Mouse (Mus musculus) brain, adult 2 months (tissue): ENCODE results near the gene Shd.

ENCODE experiments used
- DNase-seq: peaks from one replicate; pipeline ENCODE4 v3.0.0; 2011; ENCODE audit warnings: low read depth, low spot score

The Shd gene

DNA sequence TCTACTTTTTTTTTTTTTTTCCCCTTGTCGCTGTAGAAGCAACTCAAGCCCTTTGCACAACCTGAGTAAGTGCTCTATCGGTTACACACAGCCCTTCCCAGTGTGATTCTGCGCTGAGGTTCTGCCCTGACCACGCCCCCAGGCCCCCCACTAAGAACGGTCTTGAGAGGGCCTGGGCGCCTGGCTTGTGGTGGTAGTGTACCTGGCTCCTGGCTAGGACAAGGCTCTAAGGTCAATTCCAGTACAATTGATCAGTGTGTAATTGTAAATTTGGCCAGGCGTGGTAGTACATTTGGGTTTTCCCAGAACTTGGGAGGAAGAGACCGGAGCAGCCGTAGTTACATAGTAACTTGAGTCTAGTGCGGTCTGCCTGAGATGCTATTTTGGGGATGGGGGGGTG lies 36.7 kb downstream of the Shd start:
- DNase-seq, result no peak

GRCm38 (mm10) chr17:56007444-56008355 lies 37.4 kb downstream of the Shd start:
- DNase-seq, result no peak

- peak; percentile 99 for DNase-seq
These were observed 38.3 kb downstream of the Shd start for GRCm38 (mm10) chr17:56008356-56009087.

GRCm38 (mm10) chr17:56009088-56009961 lies 39.1 kb downstream of the Shd start:
- peak; percentile 97 for DNase-seq

DNA sequence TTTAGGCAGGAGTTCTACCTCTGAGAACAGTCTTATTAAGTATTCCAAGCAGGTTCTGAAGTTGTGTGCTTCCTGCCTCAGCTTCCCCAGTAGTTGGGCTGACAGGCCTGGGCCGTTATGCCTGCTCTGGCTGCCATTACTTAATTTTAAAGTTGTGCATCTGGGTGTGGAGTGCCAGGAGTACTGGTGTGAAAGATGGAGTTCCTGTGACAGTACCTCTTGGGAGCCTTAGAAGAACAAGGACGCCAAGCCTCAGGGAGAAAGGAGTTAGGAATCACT lies 39.6 kb downstream of the Shd start:
- DNase-seq, result no peak

DNA sequence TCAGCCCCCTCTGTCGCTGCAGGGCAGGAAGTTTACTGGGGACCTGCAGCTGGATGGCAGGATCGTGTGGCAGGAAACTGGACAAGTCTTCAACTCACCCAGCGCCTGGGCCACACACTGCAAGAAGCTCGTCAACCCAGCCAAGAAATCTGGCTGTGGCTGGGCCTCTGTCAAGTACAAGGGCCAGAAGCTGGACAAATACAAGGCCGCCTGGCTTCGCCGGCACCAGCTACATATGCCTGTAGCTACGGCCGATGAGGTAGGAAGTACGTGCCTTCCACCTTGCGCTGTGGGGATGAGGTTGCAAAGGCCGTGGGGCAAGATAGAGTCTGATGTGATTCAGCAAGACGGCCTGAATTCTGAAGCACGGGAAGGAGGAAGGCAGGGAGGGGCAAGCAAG lies 40.0 kb downstream of the Shd start:
- no peak for DNase-seq

GRCm38 (mm10) chr17:56010681-56011080 lies 40.4 kb downstream of the Shd start:
- peak; percentile 65 for DNase-seq

- DNase-seq, result peak; percentile 67
These were observed 41.2 kb downstream of the Shd start for GRCm38 (mm10) chr17:56011441-56011840.

DNA sequence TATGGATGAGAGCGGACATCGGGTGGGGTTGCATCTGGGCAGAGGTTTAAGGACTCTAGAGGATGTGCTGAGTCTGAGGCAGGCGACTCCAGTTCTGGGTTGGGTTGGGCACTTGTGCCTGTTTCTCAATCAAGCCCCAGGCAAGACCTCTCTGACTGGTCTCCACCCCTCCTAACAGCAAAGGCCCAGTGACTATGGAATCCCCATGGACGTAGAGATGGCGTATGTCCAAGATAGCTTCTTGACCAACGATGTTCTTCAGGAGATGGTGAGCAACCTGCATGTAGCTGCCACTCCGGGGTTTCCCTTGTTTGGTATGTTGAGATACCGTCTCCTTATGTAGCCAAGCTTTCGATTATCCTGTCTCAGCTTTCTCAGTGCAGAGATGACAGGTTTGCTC lies 45.0 kb downstream of the Shd start:
- no peak for DNase-seq

GRCm38 (mm10) chr17:56016382-56016781 lies 46.1 kb downstream of the Shd start:
- no peak for DNase-seq

DNA sequence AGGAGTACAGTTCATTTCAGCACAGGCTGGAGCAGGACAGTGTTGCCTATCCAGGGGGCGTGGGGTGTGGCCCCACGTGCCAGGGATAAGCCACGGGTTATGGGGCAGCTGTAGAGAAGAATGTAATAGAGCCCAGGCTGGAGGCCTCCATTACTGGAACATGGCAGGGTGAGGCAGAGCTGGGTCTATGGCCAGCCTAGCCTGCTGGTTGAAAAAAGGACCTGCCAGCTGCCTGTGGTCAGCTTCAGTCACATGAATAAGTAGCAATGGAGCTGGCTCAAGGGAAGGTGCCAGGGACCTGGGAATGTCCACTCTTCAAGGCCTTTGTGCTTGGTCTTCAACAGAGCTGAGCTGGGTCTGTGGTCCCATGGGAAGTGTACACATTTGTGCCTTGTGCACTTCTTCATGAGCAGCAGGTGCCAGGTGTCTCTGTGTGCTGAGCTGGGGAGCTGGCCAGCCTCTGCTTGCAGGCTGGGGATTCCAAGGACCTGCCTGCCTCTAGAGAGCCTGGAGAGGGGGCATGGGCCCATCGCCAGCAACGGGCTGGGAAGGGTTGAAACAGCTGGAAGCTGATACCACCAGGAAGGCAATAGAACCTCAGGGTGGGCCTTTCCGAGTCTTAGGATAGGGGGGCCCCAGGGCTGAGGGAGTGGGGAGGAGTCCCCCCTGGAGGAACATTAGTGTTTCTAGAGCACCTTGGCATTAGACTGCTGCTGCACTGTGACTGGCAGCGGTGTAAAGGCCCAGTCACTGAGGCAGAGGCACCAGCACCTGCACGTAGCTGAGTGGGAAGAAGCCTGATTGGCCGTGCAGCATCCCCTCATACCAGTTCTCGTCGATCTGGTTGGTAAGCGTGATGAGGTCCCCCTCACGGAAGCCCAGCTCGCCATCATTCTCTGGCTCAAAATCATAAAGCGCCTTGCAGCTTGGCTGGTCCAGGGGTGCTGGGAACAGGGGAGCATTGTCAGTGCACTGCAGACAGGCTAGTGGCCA lies 46.8 kb downstream of the Shd start:
- no peak for DNase-seq

- DNase-seq, result no peak
These were observed 47.6 kb downstream of the Shd start for GRCm38 (mm10) chr17:56017848-56018247.

GRCm38 (mm10) chr17:56018347-56019131 lies 48.3 kb downstream of the Shd start:
- DNase-seq, result peak; percentile 96

DNA sequence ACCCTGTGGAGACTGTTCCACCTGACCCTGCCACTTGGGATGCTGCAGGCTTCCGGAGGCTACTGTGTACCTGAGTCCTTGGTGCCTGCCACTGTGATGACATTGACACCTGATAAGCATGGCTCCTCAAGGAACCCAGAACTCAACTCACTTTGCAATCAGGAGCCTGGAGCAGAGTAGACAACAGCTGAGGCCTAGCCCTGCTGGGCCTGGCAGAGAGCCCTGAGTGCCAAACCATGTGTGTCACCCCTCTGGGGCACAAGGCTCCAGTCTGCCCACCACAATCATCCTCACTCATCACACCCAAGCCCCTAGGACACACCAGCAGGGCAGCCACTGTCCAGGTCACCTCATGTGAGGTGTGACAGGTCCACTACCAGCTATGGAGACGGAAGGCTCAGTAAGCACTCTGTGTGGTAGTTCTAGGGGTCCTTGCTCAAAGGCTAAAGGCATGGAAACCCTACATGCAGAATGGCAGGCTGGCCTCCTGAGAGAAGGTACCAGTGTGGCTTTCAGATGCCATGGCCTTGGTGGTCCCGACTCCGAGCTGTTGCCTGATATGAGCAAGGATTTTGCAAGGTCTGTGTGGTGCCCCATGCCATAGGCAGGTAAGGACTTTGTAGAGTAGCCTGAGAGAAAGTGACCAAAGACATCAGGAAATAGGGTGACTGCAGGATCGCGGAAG lies 50.3 kb downstream of the Shd start:
- DNase-seq, result no peak

DNA sequence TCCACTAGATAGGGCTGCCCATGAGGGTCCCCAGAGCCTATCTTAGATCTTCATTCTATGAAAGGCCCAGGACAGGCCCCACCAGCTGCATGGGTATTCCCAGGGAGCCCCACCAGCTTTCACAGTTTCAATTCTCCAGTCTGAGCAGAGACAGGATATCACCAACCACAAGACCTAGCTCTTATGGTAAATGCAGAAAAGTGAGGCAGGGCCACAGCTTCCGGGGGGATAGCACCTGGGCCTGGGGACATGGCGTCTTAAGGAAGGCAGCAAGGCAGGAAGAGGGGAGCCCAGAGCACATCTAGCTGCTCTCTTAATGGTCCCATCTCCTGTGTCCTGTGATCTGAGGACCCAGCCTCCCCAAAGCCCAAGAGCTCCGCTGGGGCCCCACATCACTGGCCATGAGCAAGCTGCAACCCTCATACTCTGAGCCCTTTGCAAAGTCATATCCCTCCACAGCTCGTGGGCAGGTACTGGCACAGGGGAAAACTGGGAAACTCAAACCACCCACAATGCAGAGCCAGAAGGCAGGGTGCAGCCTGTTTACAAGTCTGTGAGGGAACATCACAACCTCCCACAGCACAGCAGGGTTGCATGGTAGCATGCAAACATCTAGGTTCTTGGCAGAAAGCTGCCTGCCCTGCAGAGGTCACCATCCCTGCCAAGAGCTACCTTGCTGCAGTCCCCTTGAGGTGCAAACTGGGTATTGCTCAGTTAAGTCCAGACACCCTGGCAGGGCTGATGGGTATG lies 51.1 kb downstream of the Shd start:
- DNase-seq, result peak; percentile 89

DNA sequence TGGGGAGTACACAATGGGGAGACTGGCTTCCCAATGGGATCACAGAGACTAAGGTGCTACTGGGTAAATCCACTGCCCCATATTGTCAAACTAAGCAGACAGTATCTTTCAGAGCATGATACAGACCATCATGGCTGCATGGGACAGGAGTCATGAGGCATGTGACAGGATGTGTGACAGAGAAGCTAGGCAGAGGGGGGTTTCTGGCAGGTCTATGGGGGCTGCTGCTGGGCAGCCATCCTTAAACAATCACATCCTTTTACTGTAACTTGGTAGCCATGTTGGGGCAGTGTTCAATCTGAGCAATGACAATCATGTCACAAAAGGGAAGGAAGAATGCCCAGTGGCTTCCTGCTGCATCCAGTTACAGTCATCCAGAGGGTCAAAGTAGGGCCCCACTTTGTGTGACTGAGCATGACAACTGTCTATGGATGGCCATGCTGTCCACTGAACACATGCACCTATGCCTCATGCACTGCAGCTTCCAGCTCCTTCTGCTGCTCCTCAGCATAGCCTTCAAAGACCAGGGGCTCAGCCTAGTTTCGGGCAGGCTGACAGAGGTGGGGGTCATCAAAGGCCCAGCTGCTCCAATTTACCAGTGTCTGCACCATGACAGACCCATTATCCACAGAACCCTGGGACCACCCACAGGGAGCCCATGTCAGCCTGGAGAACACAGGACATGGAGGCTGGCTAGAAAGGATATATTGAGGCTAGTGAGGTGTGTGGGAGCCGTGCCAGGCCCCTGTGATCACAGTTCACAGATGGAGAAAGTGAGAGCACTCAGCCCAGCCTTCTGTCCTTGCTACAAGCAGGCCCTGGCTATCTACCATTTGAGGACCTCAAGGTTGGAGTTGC lies 52.1 kb downstream of the Shd start:
- peak; percentile 78 for DNase-seq

GRCm38 (mm10) chr17:56022989-56023290 lies 52.7 kb downstream of the Shd start:
- no peak for DNase-seq

- no peak for DNase-seq
These were observed 53.1 kb downstream of the Shd start for GRCm38 (mm10) chr17:56023386-56023785.
